Mouse (Mus musculus) monocyte, adult 2 months (primary cell): ENCODE measurements around the gene Metap1d.

ENCODE experiments used
- DNase-seq, 2 experiments: peaks; one replicate each; pipeline ENCODE4 v3.0.0; 2022; ENCODE audit warnings: low spot score in 2 of 2, low read depth in 1 of 2

Gene Metap1d

DNA sequence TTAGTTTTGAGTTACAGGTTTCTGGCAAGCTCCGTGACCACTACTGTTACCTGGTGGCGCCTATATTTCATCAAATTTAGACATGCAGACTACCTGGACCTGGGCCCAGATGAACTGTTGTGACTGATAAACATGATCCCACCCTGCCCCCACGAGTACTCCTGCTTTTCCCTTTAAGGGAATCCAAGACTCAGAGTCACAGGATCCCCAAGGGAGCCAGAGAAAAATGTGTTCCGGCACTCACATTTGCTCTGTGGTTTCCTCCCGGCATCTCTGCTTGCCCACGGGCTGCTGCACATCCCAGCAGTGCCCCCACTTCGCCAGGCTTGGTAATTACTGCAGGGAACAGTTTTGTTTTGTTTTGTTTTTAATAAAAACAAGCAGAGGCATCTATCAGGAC lies 21.3 kb downstream of the Metap1d start:
- no peak for DNase-seq

DNA sequence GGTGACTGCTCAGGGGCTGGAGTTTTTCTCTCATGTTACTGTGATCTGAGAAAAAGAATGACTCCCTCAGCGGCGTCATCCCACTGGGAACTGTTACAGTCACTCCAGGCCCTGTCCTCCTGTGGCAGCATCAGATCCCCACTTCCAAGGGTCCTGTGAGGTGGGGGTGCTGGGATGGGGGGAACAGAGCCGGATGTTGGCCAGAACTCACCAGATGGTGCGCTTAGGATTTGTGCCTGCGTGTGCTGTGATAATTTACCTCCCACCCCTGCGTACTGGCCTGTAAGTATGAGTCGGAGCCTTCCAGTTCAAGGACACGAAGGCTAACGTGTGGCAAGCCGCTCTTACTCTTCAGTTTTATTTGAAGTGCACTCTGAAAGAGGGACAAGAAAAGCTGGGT lies 22.2 kb downstream of the Metap1d start:
- DNase-seq = no peak

DNA sequence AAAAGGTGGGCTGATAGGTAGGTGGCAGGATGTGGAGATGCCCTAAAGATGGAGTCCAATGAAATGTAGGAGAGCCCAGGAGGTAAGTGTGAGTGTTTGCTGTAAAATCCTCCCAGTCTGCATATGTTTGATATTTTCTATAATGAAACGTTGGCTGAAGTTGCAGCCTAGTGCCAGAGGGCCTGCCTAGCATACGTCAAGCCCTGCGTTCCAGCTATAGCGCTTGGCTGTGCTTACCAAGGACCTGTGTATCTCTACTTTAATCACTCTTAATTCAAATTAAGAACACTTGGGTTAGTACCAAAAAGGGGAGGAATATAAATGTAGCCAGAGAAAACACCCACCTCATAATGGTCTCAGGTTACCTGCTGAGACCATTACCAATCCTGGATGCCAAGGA lies 22.7 kb downstream of the Metap1d start:
- DNase-seq = no peak

DNA sequence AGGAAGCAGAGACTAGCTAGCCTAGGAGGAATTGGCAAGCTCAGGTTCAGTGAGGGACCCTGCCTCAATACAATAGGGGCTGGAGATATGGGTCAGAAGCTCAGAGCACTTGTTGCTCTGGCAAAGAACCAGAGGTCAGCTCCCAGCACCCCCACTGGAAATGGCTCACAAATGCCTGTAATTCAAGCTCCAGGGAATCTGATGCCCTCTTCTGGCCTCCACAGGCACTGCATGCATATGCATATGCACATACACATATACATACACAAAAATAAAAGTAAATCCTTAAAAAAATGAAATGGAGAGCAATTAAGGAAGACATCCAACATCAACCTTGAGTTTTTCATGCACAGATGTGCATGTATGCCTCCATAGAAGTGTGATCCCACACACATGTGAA lies 24.7 kb downstream of the Metap1d start:
- no peak for DNase-seq

DNA sequence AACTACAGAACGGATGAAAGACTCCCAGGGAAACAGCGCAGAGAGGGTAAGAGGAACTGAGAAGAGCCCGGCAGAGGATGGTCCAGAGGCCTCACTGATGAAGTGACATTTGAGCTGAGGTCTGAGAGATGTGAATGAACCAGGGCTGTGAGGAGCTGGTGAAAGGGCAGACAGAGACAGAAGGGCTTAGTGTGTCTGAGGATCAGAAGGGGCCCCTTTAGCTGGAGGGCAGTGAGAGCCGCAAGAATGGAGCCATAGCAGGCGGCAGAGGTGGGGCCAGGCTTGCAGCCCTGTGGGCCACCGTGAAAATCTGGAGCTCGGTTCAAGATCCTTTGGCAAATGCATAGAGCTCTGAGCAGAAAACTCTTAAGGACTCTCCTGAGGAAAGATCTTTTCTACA lies 26.8 kb downstream of the Metap1d start:
- DNase-seq = no peak

DNA sequence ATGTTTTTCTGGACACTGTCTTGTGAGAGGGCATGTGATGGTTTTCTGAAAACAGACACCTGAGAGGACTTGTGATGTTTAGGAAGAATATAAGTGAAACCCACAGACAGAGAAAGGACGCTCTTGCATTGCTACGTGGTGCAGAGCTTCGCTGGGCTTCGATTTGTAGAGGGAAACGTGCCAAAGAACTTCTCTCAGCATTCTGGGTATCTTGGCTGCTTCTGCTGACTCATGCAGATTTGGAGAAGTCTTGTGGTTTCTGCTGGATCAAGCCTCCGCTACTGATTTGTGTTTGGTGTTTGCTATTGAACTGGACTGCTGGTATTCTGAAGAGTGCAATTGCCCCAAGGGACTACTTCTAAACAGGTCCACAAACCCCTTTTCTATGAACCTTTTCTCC lies 28.7 kb downstream of the Metap1d start:
- DNase-seq = no peak

DNA sequence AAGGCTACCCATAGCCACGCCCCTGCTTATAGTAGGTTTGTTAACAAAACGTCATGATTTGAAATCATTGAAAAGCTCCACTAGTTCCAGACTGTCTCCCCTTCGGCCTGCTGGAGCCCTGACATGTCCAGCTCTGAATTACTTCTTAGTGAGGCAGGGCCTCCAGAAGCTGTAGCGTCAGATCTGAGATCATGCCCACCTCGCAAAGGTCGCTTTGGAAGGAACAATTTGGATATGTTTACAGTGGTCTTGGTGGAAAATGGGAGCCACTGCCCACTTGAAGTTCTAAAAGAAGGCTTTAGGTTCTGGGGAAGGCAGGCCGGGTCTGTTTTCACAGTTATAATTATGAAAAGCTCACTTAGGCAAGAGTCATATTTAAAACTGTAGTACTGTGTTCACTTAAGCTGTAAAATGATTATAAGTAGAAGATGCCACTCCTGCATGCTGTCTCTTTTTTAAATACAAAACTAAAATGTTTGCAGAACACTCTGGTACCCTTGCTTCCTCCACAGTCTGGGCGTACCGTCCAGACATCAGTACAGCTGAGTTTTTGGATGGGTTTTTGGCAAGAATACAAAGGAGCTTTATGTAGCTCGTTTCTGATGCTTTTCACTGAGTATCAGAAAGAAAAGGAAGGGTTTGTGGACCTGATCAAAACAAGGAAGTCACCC lies 30.1 kb downstream of the Metap1d start:
- DNase-seq = no peak

DNA sequence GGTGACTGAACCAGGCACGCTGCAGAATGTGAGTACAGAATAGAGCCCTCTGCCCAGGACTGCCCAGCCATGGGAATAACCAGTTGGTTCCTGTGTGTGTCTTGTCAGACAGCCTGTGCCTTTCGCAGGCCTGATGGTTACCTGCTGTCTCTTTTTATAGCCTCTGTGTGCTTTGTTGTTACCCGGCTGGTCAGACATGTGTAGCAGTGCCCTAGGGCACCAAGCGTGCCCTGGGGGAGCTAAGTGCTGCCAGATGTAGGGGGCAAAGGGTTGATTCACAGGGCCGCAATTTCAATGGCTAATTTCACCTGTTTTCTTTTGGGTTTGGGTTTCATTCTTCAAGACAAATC lies 30.6 kb downstream of the Metap1d start:
- no peak for DNase-seq

DNA sequence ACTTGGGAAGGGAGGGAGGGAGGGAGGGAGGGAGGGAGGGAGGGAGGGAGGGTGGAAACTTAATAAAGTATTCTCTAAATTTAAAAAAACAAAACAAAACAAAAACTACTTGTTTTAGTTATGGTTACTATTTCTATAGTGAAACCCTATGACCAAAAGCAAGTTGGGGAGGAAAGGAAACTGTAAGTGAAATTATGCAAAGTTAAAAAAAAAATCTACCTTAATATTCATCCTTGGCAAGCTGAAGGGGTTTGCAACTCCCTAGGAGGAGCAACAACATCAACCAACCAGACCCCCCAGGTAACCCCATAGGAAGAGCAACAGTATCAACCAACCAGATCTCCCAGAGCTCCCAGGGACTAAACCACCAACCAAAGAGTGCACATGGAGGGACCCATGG lies 38.2 kb downstream of the Metap1d start:
- DNase-seq = no peak

DNA sequence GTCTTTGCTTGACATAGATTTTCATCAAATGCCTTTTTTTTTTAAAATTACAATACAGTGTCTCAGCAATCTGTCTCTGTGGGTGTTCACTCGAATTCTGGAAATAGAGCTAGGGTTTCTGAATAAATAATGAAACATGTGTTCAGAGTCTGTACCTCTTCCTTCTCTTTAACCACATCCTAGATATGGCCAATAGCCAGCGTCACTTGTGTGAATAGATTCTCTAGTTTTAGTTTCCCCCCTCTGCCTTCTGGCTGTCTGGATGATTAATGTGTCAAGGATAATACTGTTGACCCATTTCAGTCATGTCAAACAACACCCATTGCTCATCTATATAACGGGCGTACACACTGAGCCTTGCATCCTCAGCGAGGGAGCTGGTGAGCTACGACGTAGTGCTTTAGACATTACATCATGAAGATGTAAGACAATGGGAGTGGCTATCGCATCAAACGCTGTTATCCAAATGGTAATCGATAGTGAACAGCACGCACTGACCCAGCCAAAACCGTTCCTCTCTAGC lies 40.1 kb downstream of the Metap1d start:
- DNase-seq = no peak

DNA sequence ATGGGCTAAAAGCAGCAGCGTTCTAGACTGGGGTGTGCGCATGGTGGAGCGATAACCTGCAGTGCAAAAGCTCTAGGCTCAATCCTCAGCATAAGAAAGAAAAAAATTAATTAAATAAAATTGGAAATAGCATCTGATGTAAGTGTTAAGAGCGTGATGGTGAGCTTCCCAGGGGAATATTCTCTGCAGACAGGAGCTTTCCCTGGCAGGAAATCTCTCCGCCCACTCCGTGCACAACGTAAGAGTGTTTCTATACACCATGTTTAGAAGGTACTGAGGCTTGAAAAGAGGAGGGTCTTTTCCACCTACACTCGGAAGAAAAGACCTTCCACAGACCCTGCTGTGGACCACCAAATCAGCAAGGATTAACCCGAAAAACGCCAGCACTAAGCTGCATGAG lies 41.4 kb downstream of the Metap1d start:
- DNase-seq = no peak

DNA sequence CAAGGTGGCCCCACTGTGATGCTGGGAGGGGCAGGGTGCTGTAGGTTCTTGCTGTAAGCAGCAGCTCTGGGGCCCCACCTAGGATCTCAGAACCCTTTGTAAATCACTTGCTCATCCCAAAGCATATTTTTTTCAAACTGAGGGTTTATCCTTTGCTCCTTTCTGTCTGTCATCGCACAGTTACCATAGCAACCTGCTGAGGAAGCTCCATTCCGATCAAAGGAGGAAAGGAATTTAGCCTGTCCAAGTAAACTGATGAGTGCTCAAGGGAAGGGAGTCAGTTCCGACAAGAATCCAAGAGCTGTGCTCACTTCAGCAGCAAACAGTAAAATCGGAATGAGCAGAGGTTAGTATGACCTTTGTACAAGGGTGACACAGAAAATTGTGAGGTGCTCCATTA lies 41.9 kb downstream of the Metap1d start:
- no peak for DNase-seq

DNA sequence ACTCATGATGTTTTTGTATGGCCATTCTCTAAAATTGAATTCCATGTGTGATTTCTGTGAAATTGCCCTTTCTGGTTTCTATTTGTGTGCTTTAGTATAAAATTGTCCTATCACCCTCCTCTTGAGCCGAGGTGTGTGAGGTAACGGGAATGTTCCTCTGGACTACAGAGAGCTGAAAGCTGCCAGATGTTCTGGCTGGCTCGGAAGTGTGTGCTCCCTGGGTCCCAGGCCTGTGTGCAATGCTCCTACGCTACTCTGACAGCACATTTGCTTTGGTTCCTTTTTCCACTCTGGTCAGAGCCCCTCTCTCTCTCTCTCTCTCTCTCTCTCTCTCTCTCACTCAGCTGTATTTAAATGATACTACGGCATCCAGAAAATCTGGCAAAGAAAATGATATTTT lies 44.1 kb downstream of the Metap1d start:
- DNase-seq = no peak

DNA sequence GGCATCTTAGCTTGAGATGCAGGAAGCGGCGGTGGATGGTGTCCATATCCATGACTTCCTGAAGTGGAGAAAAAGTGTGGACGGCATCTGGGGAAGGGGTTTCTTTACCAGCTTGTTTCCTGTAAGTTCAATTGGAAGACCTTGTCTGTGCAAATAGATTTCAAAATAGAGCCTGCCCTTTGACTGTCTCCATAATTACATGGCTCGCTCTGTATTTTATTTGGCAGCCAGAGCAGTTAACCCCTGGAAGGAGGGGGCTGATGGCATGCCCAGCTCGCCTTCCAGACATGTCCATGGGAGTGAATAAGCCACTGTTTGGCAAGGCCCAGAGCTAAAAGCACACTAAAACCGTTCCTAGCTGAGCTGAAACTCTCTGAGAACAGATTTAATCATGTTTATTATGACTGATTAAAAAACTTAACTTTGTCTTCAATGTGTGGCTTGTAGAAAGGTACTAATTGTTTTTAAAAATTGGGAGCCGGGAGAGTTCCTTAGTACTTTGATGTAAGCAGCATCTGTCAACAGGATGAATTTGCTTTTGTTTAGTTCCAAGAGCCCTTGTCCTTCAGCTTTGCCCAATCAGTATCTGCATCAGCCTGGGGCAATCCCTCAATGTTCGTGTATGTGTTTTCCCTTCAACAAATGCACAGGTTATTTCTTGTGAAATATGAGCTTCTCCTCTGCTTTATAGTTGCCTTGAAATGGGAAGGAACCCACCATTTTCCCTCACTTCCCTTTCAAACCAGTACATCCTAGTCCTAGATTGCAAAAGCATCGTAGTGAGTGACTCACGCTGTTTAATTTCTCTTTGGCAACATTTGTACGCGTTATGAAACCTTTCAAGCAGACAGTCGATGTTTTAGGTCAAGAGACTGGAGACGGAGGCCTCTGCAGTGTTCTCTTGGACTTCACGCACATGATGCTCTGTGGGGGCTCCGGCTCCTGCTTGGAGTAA lies 46.5 kb downstream of the Metap1d start:
- peak; percentile 32 to 66 for DNase-seq

DNA sequence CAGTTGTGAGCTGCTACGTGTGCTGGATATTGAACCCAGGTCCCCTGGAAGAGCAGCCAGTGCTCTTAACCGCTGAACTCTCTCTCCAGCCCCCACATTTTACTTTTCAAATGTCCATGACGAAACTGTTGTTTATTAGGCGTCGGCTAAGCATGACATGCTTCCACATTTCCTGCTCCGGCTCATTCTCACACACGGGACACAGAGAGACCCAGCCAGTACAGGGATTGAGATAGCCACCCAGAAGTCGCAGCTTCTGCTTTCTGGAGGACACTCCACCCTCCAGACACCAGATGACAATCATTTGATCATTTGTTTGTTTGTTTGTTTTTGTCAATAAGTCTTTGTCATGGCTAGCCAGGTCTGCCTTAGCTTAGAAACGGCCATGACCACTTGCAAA lies 51.8 kb downstream of the Metap1d start:
- DNase-seq = no peak

DNA sequence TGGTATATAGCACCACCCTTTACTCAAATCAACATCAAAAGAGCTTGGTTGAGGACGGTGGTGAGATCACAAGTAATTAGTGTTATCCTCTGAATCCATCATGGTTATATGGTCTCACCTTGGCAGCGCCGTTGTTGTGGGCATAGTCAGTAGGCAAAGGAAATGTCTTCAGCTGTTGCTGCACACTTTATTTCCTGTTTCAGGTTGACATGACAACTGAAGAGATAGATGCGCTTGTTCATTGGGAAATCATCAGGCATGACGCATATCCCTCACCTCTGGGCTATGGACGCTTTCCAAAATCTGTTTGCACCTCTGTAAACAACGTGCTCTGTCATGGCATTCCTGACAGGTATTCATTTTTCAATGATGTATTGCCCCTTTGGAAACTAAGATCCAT lies 58.1 kb downstream of the Metap1d start:
- no peak for DNase-seq

DNA sequence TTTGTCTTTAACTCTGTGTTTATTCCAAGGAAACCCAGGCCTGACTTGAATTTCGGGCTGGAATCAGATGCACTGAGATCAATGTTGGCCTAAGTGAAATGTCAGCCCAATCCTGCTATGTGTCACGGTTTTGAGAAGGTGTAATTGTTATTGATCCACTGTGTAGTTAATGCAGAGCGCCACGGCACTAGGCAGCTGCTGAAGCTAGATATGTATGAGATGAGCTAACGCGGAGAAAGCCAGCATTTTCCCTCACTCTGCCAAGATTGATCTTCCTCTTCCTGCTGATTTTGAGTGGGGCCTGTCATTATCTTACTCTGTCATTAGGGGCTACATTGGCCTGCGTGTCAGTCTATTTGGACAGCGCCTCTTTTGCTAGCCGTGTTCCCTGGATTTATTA lies 59.2 kb downstream of the Metap1d start:
- DNase-seq = no peak

DNA sequence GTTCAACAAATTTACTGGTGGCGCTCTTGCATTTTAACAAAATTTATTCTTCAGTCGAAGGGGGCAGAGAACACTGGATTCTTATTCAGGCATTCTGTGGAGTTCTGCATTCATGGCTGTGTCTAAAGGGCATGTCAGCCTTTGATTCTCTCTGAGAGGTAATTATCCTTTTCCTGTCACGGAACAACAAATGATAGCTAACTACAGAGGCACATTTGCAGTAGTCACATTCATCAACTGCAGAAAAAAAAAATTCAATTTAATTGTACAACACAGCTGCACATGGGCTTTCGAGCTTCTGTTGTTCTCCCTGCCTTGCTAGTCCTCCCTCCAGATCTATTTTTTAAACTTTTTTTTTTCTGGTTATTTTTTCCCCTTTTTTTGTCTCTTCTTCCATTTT lies 63.9 kb downstream of the Metap1d start:
- DNase-seq = no peak

DNA sequence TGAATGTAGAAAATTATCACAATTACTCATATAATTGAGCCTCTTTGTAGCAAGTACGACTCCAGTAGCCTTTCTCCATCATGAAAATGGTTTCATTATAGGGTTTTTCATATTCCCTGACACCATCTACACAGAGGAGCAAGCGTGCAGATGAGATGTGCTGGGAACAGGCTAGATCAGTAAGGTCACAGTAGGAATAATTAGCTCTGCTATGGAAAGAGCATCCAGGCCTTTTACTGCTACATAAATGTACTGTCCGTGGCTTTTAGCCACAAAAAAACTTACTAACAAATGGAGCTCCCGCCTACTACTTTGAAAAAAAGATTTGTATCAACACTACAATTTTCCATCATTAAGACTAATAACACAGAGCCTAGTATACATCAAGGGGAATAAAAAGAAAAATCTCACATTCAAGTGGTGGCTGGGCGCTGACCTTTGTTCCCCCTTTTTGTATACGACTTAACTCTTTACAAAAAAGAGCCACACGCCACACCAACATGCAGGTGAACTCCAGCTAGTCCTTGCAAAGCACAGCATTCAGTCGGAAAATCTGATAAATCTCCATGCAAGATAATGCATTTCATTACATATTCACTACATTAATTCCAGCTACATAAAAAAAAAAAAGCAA lies 64.5 kb downstream of the Metap1d start:
- DNase-seq = no peak

DNA sequence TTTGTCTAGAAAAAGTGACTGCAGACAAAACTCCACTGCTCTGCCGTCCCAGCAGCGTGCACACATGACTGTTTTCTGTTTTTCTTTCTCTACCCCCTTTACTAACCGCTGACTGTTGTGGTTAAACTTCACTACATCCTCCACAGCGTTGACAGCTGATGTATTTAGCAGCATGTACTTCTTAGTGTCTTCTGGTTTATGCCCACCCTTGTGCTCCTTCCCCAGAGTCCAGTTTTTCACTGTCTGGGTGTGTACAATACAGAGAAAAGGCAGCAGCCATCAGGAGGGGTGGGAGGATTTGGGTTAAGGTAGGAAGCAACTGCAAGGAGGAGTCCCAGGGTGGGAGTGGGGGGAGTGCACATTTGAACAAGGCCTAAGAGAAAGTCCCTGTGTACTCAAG lies 69.8 kb downstream of the Metap1d start:
- DNase-seq = no peak

DNA sequence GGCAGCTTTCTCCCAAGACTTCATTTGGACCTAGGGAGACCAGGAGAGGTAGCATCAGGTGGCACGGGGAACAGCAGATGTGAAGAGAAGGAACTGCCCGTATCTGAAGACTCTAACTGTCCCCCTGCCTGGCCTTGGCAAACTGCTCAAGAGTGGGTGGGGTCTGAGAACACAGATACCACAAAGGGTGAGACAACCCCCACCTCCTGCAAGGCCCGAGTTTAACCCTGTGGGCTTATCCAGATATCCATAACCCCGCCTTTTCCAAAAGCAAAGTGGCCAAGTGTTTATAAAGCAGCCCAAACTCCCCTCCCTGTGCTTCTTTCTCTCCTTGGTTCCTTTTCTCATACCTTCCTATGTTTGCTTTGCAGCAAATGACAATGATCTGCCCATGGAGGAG lies 70.4 kb downstream of the Metap1d start:
- DNase-seq = no peak

DNA sequence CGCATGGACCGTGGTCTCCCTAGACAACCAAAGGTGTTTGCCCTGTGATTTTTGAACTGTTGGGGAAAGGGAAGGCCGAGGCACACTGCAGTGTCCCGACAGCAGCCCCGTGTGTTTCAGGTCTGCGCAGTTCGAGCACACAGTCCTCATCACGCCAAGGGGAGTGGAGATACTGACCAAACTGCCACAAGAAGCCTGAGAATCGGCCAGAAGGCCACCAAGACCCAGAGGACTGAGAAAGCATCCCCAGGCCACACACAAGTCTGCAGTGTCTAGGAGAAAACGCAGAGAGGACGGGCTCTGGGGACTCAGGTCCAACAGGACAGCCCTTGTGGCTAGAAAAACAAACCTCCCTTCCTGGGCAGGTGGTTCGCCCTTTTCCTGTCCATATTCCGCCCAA lies 71.7 kb downstream of the Metap1d start:
- DNase-seq = no peak
